Mouse (Mus musculus) mammary gland, adult 2 months (tissue): Measurements from ENCODE around the gene Cops4. TPM values are rescaled to one million over a fixed set of nuclear protein-coding genes. Genes with fewer than 3 reads are reported as not detected.

Source experiments
- polyA plus RNA-seq: library from polyadenylated mRNA; depleted of rRNA; stranded (reverse); fragments of >200 nt; gene quantifications from 2 replicates; pipeline ENCODE4 v1.2.3, GENCODE M21; 2012; ENCODE audit warnings: low replicate concordance; rRNA removed

The Cops4 gene
- 12.4 and 33.7 TPM in 2 replicates for polyA plus RNA-seq

GRCm38 (mm10) chr5:100518049-100519026, at the start of gene Cops4:
Gene Cops4 (plus strand): TSS chr5:100518309.

DNA sequence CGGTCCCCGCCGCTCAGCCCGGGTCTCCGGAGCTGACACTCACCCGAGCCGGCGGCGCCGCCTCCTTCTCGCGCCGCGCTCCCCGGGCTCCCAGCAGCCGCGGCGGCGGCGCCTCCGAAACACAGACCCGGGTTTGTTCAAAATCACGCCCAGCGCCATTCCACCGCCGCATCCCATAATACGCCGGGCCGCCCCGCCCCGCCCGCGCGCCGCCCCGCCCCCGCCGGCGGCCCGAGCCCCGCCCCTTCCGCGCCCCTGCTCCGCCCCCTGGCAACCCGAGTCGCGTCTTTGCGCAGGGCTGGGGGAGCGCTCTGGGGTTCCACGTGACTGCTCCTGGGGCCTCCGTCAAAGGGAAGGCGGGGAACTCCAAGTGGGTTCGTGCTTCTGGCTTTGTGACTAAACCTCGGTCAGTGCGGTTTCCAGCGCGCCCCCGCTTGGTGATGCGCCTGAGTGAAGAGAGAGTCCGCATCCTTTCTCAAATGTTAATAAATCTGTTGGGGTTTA, 17.6 kb upstream of the Cops4 start, which contains the start of gene Lin54:
Gene Lin54, minus strand, starts transcription at position 182 of the 504 bp plus-strand sequence.

GRCm38 (mm10) chr5:100572069-100572468, 54.0 kb downstream of the Cops4 start, which contains the start of gene Plac8:
Gene Plac8 (minus strand): TSS chr5:100572245.

Other genes with a start within 250 kb of the Cops4 start
- 260 and 268 TPM in 2 replicates for gene Sec31a, start 102.1 kb upstream of the Cops4 start, polyA plus RNA-seq
- 4.2 and 6.4 TPM in 2 replicates for gene Lin54, start 17.7 kb upstream of the Cops4 start, polyA plus RNA-seq
- 90.9 and 142 TPM in 2 replicates for gene Plac8, start 53.9 kb downstream of the Cops4 start, polyA plus RNA-seq
- gene Coq2, start 156.8 kb downstream of the Cops4 start, polyA plus RNA-seq = 82.8 and 213 TPM in 2 replicates
- gene Hpse, start 201.4 kb downstream of the Cops4 start, polyA plus RNA-seq = 7.7 and 15.9 TPM in 2 replicates